10 mouse cellular contexts compared by ENCODE assay signal in the genomic region with DNA sequence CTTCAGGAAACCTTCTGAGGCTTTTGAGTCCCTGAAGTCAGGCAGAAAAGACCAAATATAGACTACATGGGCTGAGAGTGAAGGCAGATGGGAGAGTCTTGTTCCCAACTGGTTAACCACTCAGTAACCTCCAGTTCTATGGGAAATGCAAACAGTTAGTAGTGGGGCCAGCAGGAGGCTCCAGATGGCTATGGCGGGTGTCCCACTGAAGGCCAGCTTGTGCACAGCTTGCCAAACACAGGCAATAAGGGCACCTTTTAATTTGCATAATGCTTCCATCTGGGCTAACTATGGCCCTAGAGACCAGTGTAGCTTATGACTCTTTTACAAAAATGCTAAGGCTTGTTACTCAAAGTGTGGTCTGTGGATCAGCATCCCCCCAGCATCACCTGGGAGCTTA.
DNase-seq lines count a peak whose midpoint lies in the region; ATAC-seq lines count a peak whose summit lies in the region.
"Had no signal": no experiment of that assay in that cellular context is flagged by ENCODE, and none has a peak within 500 bp of the region (broad histone marks: within the 10 kb centered on the region; RNA-seq: fewer than 3 reads in every experiment).

No protein-coding gene starts in this region.

- peaks cover 5% of the 10 kb centered on the region; the same call in 1 of the 2 replicates for H3K4me1 ChIP-seq in hindbrain, embryonic 12.5 days
- H3K4me1 ChIP-seq in hindbrain, embryonic 10.5 days (replicated peaks) = peaks cover 34% of the 10 kb centered on the region
- H3K4me1 ChIP-seq in hindbrain, embryonic 15.5 days (replicated peaks) = peaks cover 12% of the 10 kb centered on the region
- peaks cover 22% of the 10 kb centered on the region for H3K4me1 ChIP-seq in intestine, embryonic 16.5 days (ENCODE audit: control insufficient read depth, insufficient read depth, low read length)

- H3K9me3 ChIP-seq in hindbrain, embryonic 12.5 days (replicated peaks) = no peaks in the 10 kb centered on the region
- no peaks in the 10 kb centered on the region for H3K9me3 ChIP-seq in hindbrain, embryonic 10.5 days
- H3K9me3 ChIP-seq in hindbrain, embryonic 15.5 days = no peaks in the 10 kb centered on the region
- H3K9me3 ChIP-seq in intestine, embryonic 16.5 days (ENCODE audit: control insufficient read depth, low read length) = no peaks in the 10 kb centered on the region
- H3K9me3 ChIP-seq: liver, embryonic 15.5 days; midbrain, embryonic 12.5 days had no signal

- DNase-seq in hindbrain, embryonic 10.5 days (ENCODE audit: low spot score) = no peak
- peak; percentile 46 for DNase-seq in right cerebral cortex, postnatal 14 days
- DNase-seq in right cerebral cortex, adult 18-20 months = no peak
- DNase-seq in right cerebral cortex, postnatal 4 days = peak; percentile 69
- no peak for DNase-seq in adrenal gland, postnatal 36 days

- peak; percentile 61 for ATAC-seq in hindbrain, embryonic 12.5 days (ENCODE audit: low FRiP score)
- ATAC-seq in hindbrain, embryonic 15.5 days (ENCODE audit: low FRiP score, low read depth) = peak; percentile 61; the same call in 1 of the 2 replicates
- no peak for ATAC-seq in intestine, embryonic 16.5 days

- no peaks in the 10 kb centered on the region for H3K27me3 ChIP-seq in hindbrain, embryonic 12.5 days
- no peaks in the 10 kb centered on the region; the same call in 1 of the 2 replicates for H3K27me3 ChIP-seq in hindbrain, embryonic 10.5 days (ENCODE audit: insufficient read depth, poor library complexity, severe bottlenecking)
- no peaks in the 10 kb centered on the region for H3K27me3 ChIP-seq in hindbrain, embryonic 15.5 days
- no peaks in the 10 kb centered on the region for H3K27me3 ChIP-seq in intestine, embryonic 16.5 days (replicated peaks; ENCODE audit: control insufficient read depth, insufficient read depth, low read length)
- H3K27me3 ChIP-seq: liver, embryonic 15.5 days; midbrain, embryonic 12.5 days had no signal

- 34% methylated on average over 1 of the region's 1 CpGs for WGBS in hindbrain, embryonic 12.5 days
- 68% methylated on average over 1 of the region's 1 CpGs for WGBS in hindbrain, embryonic 10.5 days
- 45% methylated on average over 1 of the region's 1 CpGs for WGBS in hindbrain, embryonic 15.5 days
- WGBS in intestine, embryonic 16.5 days = 79% methylated on average over 1 of the region's 1 CpGs

- no peak overlapping the region for H3K9ac ChIP-seq in hindbrain, embryonic 12.5 days
- H3K9ac ChIP-seq in hindbrain, embryonic 15.5 days = no peak overlapping the region
- no peak overlapping the region for H3K9ac ChIP-seq in intestine, embryonic 16.5 days (ENCODE audit: low read depth, low read length)
- H3K9ac ChIP-seq: liver, embryonic 15.5 days; midbrain, embryonic 12.5 days had no signal

- no peak overlapping the region for H3K4me3 ChIP-seq in hindbrain, embryonic 12.5 days
- no peak overlapping the region for H3K4me3 ChIP-seq in hindbrain, embryonic 10.5 days
- no peak overlapping the region for H3K4me3 ChIP-seq in hindbrain, embryonic 15.5 days
- H3K4me3 ChIP-seq in intestine, embryonic 16.5 days (ENCODE audit: low read length) = no peak overlapping the region
- H3K4me3 ChIP-seq: liver, embryonic 15.5 days; midbrain, embryonic 12.5 days had no signal

- H3K36me3 ChIP-seq in hindbrain, embryonic 12.5 days = no peaks in the 10 kb centered on the region
- no peaks in the 10 kb centered on the region for H3K36me3 ChIP-seq in hindbrain, embryonic 10.5 days
- H3K36me3 ChIP-seq in hindbrain, embryonic 15.5 days = no peaks in the 10 kb centered on the region
- no peaks in the 10 kb centered on the region for H3K36me3 ChIP-seq in intestine, embryonic 16.5 days (ENCODE audit: control insufficient read depth, insufficient read depth, low read length)
- H3K36me3 ChIP-seq: liver, embryonic 15.5 days; midbrain, embryonic 12.5 days had no signal

- no peak overlapping the region for H3K27ac ChIP-seq in hindbrain, embryonic 12.5 days
- H3K27ac ChIP-seq in hindbrain, embryonic 10.5 days = no peak overlapping the region
- H3K27ac ChIP-seq in hindbrain, embryonic 15.5 days (replicated peaks) = no peak overlapping the region
- H3K27ac ChIP-seq in intestine, embryonic 16.5 days (ENCODE audit: low read length) = no peak overlapping the region
- H3K27ac ChIP-seq: liver, embryonic 15.5 days; midbrain, embryonic 12.5 days had no signal

- no peak overlapping the region for H3K4me2 ChIP-seq in hindbrain, embryonic 12.5 days (replicated peaks)
- no peak overlapping the region for H3K4me2 ChIP-seq in hindbrain, embryonic 15.5 days
- H3K4me2 ChIP-seq in intestine, embryonic 16.5 days (ENCODE audit: low read depth, low read length) = no peak overlapping the region
- H3K4me2 ChIP-seq: liver, embryonic 15.5 days; midbrain, embryonic 12.5 days had no signal

Comparison
In these comparisons a context has a peak if more than half of its experiments do, and no peak if none do; other contexts are left out.
1. DNase-seq: peak in right cerebral cortex, postnatal 14 days (single experiment) and right cerebral cortex, postnatal 4 days (single experiment); none in hindbrain, embryonic 10.5 days (single experiment), right cerebral cortex, adult 18-20 months (single experiment) and adrenal gland, postnatal 36 days (0 of 2).